Mouse (Mus musculus) ovary, postnatal 10 days (tissue): ENCODE results near the gene Sart3.
"Not testable (repeated sequence)": the region's sequence is repeated elsewhere in the genome, so short reads cannot be mapped to it uniquely, and the experiment has no call there.

Experiments used
- DNase-seq: peaks from one replicate; pipeline ENCODE4 v3.0.0; 2022; ENCODE audit warnings: low spot score

Sart3 gene

GRCm38 (mm10) chr5:113790453-113791196 lies 18.3 kb upstream of the Sart3 start:
- no peak for DNase-seq

GRCm38 (mm10) chr5:113789075-113789788 lies 16.9 kb upstream of the Sart3 start:
- no peak for DNase-seq

DNA sequence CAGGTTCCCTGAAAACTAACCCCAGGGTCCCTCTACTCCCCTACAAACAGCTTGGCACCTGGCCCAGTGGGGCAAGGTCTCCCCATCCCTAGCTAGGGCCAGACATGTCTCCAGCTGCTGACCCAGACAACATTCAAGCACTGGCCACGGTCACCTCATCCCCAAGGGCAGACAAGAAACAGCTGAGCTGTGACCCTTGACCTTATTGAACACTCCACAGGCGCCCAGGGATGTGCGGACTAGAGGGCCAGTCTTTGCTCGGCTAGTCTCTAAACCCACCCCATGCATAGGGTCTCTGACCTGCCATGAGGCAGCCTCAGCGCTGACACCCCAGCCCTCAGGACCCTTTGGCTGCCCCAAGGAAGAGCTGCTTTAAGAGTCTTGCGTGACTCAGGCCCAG lies 16.3 kb upstream of the Sart3 start:
- DNase-seq = no peak

DNA sequence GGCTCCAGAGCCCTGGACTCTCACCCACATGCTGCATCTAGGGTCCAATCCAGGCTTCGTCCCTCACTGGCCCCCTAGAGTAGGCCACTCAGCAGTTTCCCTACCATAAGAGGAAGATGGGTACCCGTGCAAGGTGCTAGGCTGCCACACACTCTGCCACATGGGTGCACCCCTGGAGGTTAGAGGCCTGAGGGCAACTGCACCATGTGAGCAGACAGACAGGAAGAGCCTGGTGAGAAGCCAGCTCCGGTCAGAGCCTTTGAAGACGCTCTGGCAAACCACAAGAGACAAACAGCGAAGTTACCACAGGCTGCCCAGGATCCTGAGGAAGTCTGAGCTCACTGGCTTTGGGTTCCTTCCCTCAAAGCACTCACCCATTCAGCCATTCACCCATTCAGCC lies 14.7 kb upstream of the Sart3 start:
- DNase-seq = no peak

GRCm38 (mm10) chr5:113784104-113784503 lies 11.8 kb upstream of the Sart3 start:
- not testable (repeated sequence) for DNase-seq

DNA sequence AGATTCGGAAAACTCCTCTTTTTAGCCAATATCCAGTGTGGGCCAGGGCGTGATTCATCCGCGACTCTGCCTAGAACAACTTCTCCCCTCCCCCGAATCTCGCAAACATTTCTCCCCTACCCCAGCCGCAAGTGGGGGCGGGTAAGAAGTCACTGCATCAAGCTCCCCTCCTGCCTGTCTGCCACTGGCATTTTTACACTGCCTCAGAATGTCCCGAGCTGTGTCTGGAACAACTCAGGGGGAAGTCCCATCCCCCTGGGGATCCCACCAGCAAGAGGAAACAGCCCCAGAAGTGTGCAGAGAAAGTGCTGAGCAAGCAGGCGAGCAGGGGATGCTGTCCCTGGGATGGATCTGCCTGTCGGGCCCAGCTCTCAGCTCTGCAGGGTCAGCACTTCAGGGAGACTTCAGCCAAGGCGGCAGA lies 11.3 kb upstream of the Sart3 start:
- no peak for DNase-seq

DNA sequence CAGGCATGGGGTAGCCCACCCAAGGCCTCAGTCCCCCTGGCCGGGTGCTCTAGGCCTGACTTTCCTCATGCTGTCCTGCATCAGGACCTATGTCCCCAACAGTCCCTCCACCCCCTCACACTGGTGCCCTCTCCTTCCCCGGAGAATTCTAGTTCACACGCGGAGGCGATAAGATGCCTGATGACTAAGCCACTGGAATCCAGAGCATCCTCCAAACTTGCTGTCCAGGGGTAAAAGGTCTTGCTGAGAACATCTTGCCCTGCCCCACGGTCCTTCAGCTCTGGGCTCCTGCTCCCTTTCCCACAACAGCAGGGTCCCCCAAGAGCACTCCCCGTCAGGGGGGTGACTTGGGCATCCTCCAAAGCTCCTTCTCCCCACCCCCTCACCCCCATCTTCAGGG lies 10.3 kb upstream of the Sart3 start:
- no peak for DNase-seq

DNA sequence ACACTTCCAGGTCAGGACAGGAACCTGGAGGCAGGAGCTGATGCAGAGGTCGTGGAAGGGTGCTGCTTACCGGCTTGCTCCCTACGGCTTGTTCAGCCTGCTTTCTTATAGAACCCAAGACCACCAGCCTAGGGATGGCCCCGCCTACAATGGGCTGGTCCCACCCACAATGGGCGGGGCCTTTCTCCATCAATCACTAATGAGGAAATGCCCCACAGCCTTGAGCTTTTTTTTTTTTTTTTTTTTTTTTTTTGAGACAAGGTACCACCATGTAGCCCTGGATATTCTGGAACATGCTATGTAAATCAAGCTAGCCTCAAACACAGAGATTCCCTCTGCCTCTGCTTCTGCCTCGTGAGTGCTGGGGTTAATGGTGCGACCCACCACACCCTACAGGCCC lies 9.6 kb upstream of the Sart3 start:
- no peak for DNase-seq

DNA sequence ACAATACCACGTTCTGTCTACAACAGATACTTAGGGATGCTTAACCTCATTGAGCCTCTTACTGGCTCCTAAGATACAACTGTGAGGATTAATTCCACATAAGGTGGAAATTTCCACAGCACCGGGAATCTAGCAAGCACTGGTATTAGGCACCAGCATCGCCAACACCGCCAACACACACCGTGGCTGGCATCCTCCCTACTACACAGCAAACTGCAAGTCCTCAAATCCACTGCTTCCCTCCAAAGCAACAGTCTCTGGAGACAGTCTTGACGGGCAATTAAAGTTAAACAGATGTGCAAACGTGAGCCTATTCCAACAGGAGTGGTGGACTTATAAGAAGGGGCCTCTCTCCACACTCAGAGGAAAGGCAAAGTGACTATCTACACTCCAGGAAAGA lies 8.9 kb upstream of the Sart3 start:
- no peak for DNase-seq

DNA sequence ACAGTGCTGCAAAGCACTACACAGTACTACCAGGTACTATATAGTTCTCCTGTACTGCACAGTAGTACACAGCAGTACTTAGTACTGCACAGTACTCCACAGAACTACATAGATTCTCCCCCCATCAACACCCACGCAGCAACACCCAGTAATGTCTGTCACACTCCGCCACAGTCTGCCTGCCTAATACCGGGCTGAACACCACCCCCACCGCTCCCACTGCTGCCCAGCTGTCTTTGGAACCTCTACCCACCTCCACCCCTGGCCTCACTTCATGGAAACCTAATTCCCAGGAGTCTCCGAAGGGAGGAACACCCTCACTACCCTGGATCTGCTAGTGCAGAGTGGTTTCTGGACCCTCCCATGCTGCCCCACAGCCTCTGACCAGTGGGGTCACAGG lies 8.5 kb upstream of the Sart3 start:
- no peak for DNase-seq

DNA sequence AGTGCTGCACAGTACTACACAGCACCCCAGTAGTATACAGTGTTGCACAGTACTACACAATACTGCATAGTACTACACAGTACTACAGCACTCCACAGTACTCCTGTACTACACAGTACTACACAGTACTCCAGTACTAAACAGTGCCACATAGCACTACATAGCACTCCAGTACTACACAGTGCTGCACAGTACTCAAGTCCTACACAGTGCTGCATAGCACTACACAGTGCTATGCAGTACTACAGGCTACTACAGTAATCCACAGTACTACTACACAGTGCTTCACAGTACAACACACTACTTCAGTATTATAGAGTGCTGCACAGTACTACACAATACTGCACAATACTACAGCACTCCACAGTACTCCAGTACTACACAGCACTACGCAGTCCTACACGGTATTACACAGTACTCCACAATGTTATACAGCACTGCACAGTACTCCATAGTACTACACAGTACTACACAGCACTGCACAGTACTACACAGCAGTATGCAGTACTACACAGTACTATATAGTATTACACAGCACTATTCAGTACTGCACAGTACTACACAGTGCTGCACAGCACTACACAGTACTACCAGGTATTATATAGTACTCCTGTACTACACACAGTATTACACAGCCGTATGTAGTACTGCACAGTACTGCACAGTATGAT lies 7.9 kb upstream of the Sart3 start:
- no peak for DNase-seq

GRCm38 (mm10) chr5:113779569-113779968 lies 7.3 kb upstream of the Sart3 start:
- no peak for DNase-seq

GRCm38 (mm10) chr5:113777728-113778127 lies 5.4 kb upstream of the Sart3 start:
- DNase-seq = not testable (repeated sequence)

DNA sequence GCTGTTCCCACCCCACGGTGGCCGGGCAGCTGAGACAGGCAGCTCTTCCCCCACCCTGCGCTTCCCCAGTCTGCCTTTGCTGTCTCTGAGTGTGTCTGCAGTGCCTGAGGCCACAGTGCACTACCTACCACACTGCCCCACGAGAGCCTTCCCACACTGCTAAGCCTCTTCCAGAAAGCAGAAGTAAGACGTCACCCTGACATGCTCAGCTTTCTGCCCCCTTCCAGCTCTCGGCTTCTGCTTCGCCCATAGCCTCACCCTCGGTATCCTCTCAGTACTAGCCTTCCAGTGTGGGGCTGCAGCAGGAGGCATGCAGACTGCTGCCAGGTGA lies 4.6 kb upstream of the Sart3 start:
- no peak for DNase-seq

DNA sequence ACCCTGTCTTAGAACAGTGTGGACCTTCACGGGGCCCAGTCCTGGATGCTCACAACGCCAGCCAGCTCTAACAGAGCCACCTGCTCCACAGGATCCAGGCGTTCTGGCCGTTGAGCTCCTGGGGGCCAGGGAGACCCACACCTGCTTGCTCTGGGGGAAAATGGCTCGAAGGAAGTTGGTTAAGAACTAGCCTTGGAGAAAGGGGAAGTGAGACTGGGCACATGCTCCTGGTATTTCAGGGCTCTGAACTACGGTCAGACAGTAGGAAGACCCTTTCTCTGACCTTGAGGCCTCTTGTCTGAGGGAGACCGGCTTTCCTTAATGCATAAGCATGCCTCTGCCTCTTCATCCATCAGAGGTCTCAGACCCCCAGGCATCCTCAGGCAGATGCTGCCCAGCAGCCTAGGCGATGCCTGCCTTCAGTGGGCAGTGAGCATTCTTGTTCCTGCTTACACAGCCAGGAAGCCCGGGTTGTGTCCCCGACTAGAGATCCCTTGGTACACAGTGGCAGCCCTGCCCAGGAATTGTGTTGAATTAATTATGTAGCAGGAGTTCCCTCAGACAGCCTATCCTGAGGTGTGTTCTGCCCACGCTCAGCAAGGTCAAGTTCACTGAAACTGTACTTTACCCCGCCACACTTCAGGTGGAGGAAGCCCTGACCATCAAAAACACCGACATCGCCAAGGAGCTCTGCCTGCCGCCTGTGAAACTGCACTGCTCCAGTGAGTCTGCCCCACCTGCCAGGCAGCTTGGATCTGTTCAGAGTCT lies 4.0 kb upstream of the Sart3 start:
- no peak for DNase-seq

DNA sequence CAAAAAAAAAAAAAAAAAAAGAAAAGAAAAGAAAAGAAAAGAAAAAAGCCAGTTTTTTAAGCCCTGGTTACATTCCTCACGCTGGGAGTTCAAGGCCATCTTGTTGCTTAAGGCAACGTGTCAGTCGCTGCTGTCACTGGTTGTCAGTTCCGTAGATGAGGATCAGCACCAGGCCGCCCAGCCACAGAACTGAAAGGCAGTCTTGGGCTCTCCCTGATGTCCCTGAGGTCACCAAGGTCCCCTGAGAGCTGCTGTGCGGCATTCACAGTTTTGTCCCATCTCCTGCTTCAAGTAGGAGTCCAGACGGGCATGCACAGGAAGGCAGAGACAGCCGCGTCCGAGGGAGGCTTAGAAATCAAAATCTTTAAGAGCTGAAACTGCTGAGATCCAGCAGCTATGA lies 3.3 kb upstream of the Sart3 start:
- no peak for DNase-seq

DNA sequence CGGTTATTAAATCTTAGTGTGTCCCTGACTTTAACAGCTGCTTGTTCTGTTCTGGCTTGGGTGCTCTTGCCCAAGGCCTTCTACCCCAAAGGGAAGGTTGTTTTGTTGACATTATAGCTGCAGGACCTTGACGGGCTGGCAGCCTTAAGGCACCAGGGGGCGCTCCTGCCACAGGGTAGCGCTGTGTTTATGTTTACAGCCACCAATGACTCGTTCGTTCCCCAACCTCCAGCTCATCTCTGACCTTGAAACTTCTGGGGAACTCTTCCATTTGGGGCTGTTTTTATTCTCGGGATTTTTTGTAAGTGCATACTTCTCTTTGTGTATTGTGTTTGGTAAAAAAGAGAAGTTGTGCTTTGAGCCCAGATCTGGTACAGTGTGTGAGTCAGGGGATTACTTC lies 1.4 kb upstream of the Sart3 start:
- DNase-seq = peak; percentile 71

DNA sequence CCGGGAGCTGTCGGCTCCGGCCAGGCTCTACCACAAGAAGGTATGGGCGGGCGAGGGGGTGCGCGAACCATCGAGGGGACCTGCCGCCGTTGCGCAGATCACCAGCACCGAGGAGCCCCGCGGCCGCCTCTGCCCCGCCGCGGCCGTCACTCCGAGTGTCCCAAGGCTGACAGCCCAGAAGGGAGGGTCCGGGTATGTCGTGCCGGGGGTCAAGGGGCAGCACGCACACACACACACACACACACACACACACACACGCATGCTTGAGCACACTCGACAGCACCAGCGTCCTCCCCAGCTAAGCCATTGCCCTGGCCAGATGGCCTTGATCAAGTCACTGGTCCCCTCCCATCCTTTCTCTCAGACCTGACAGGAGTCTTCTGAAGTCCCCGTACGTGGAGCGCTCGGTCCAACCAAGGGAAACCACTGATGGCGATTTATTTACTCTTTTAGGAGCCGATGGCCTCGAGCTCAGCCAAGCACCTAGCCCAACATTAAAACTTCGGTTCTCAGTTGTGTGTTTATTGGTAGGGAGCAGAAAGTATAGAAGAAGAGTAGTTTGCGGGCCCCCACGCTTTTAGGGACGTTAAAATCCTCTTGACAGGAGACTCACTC lies 702 bp upstream of the Sart3 start:
- no peak for DNase-seq

DNA sequence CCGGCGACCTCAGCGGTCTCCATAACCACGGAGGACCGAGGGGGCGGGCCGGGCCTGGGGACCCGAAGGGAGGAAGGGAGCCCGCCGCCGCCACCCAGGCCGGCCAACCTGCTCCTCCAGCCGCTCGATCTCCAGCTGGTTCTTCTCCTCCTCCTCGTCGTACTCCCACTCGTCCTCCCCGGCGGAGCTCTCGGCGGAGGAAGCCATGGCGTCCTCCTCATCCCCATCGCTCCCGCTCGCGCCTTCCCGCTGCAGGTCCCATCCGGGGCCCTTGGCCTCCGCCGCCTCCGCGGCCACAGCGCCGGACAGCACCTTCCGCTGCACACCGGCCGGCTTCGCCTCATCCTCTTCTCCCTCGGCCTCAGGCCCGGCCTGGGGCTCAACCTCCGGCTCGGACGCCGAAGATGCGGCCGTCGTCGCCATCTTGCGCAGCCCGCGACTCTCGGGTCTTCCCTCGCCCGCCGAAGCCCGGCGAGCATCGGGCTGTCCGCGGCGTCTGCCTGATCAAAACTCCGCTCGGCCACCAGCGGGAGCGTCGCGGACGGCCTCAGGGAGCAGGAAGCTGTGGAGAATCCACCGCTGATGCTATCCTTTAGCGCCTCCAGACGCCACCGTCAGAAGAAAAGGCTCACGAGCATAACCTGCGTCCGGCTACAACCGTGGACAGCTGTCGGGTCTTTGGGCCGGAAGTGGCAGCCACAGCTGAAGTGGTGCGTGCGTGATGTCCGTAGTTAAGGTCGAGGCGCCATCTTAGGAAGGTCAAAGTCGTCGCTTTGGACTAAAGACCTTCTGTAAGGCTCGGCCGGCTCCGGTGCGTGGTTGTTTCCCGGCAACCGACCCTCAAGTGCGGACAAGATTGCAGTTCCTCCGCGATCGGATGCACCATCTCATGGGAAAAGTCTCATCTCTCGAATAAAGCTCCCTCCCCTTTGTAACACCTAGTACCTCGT lies 822 bp downstream of the Sart3 start:
- peak; percentile 79 for DNase-seq

GRCm38 (mm10) chr5:113768806-113769205 lies 3.5 kb downstream of the Sart3 start:
- no peak for DNase-seq
